Mouse (Mus musculus): ENCODE results near the gene Sars2. TPM values are rescaled to one million over a fixed set of nuclear protein-coding genes. Genes with fewer than 3 reads are reported as not detected.

The Sars2 gene
- polyA plus RNA-seq (2014; fragmentation: Illumina TruSeq; extraction: RNeasy Lipid Tissue Mini Kit (QIAGEN cat#74804)), result not detected

DNA sequence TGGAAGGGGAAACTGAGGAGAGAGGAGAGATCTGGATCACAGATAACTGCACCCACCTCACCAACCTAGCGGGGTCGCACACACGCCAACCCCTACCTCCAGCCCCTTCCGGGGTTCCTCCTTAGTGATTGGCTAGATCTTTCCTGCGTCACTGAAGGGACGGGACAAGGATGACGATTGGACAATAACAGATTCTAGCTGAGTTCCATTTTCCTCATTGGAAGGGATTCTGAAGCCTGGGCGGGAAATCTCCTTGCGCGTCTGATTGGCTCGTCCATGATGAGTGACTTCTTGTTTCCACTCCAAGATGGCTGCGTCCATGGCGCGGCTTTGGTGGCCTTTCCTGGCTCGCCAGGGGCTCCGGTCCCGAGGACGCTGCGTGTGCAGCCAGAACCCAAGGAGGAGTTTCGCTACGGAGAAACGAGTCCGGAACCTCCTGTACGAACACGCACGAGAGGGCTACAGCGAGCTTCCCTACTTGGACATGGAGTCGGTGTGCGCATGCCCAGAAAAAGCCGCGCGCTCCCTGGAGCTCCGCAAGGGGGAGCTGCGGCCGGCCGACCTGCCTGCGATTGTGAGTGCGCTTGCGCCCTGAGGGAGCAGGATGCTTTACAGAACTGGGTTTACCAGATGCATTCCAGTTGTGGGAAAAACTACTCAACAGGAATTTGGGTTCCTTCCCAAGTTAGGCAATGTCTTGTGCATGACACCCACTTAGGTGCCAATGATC is at the start of gene Sars2, which contains the start of gene Mrps12:
TSS of gene Sars2 (plus strand) at position 284 of the 730 bp plus-strand sequence.
TSS of gene Mrps12 (minus strand) at position 112 of the 730 bp plus-strand sequence.

DNA sequence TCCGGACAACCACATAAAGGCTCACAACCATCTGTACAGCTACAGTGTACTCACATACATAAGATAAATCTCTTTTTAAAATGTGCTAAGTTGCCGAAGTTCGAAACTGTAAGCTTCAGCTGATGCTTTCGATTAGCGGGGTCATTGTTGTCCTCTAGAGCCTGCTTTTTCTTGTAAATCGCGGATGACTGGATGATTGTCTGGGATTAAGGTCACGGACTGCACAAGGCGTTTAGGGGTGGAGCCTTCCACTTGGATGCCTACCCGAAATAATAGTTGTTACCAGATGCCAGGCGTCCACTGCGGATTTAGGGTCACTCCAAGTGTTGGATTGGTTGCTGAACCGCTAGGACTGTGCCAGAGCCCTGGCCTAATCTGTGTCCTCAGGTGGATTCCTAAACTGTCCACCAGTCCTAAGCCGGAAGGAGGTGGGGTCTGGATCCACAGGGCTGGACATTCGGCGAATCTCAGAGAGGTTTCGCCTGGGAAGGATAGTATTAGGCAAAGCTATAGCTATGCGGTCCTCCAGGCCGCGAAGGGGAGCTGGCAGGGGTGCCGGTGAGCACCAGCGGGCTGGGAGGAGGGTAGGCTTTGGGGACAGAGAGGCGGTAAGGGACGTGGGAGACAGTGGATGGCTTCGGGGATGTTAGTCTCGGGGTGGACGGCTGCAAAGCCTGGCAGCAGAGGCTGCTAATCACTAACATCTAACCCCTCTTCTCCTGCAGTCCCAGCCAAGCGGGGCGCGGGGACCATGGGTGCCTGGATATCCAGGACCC is 49.1 kb upstream of the Sars2 start, which contains the start of gene Fbxo27:
TSS of gene Fbxo27 (plus strand) at position 305 of the 776 bp plus-strand sequence.

DNA sequence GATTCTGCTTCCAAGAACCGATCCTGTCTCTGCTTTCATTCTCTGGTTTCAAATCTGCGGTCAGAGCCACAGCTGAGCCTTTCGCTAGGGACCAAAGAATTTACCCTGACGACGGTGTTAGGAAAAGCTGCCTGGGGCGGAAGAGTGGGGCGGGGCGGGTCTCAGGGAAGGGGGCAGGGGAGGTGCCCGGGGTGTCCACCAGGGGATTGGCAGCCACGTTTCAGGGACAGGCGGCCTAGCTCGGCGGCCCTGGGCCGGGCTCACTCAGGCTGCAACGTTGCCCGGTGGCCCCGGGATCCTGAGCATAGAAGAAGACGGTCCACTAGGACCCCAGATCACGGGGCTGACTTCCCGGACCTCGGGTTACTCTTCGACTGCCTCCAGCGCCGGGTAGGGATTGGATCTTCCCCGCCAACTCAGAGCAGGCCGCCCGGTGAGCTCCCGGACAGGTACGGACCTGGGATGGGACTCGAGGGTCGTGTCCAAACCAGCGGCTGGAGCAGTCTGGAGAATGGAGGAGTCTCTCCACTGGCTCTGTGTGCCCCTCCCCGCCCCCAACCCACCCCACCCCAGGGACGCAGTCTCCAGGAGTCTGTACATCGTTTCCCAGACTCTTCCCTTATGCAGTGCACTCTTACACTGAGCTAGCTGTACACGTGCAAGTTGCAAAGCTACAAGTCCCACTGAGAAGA is 25.1 kb upstream of the Sars2 start, which contains the start of gene Fbxo17:
TSS of gene Fbxo17 (plus strand) at position 215 of the 692 bp plus-strand sequence.

DNA sequence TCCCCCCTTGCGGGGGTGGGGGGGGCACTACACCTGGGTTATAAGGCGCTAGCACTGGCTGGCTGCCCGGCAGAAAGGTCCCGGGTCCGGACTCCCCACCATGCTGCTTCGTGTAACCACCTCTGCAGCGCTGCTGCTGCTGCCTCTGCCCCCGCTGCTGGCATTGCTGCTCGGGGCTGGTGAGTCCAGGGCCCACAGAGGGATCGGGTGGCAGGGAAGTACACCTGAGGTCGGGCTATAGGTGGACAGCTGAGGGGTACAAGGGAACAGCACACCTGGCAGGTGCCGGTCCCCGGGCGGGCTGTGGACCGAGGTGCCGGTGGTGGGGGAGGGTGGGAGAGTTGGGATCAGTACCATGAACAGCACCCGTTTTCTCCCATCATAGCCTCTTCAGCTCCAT is 14.3 kb downstream of the Sars2 start, which contains the start of gene Ccer2:
TSS of gene Ccer2 (plus strand) at position 96 of the 400 bp plus-strand sequence.

DNA sequence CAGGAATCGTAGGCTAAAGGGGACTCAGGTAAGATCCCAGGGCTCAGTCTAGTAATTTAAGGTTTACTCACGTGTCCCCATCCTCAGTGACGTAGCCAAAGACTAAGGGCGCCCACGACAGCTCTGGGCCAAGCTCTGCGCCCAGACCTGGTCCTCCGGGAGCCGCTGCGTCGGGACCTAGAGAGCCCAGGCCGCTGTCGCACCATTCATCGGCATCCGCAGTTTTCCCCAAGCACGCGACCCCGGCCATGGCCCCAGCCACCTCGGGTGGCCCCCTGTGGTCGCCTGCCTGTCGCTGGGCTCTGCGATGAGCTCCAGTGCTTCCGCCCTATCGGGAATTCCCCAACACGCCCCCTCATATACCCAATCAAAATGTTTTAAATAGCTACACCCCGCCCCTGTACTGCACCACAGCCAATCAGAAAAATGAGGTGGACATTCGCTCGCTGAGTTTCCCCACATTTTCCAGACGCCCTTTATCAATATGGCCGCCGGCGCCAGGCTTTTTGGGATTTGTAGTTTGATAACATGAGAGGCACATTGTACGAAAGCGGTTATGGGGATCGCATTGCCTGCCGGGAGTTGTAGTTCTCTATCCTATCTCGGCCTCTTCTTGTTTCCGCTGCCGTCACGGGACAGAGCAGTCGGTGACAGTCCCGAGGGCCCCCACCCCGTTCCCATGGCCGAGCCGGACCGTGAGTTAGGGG is 24.5 kb downstream of the Sars2 start, which contains the start of gene Sirt2:
TSS of gene Sirt2 (plus strand) at position 563 of the 707 bp plus-strand sequence.

DNA sequence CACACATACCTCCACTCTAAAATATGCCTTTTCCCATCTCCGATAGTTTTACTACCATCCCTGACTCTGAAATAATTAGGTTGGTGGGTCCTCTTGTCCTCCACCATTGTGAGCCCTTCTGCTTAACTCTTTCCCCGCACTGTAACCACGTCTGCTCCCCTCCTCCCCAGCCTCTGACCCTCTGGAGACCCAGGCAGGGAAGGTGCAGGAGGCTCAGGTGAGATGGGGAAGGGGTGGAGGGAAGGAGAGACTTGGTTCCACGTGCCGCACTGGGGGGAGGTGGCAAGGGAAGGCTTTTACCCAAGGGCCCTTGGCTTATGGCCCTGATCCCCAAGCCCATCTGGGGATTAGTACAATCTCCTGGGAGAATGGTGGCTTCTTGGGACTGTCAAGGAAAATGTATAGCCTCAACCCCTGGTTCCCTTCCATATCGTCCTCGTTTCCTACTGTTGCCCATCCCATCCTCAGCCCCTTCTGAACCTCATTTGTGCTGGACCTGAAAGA is 25.7 kb downstream of the Sars2 start, which contains the start of gene Nfkbib:
TSS of gene Nfkbib (minus strand) at position 51 of the 504 bp plus-strand sequence.

DNA sequence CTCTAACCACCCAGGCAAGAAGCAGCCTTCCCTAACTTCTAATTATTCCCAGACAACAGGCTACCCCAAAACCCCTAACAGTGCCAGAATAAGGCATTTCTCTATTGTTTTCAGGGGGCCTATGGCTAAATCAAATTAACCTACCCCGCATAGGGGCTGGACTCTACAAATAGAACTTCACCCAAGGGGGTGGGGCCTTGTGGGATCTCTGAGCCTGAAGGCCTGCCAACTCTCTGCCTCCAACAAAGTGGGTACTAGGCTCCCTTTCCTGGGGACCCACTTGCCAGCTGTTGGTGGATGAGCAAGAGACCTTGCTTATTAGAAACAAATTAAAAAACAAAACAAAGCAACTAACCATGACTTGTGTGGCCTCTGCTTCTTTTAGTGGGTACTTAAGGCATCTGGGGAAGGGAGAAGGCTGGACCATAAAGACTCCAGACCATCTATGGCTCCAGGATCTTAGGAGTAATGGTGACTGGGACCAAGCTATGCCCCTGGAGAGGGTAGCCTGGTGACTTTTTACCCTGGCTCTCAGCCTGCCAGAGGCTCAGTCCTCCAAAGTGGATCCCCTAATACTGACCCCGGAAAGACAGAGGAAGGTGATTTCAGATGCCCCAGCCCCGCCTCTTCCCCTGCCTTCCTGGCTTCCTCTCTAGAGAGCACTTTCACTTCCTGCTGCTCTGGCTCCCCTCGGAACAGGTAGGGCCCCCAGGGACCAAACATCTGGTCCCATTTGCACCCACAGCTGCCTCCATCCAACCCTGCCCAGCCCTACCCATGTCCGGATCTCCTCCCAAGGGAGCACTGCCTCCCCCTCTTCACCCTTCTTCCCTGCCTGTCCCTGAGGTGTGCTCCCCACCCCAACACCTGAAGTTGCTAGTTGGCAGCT is 46.8 kb downstream of the Sars2 start, which contains the start of gene Rinl:
TSS of gene Rinl (plus strand) at position 663 of the 889 bp plus-strand sequence.

Other genes starting within 250 kb of the Sars2 start
- gene Ifnl2, start 231.5 kb upstream of the Sars2 start, polyA plus RNA-seq (2014; fragmentation: Illumina TruSeq; extraction: RNeasy Lipid Tissue Mini Kit (QIAGEN cat#74804)), result not detected
- gene Ifnl3, start 219.2 kb upstream of the Sars2 start, polyA plus RNA-seq (2014; fragmentation: Illumina TruSeq; extraction: RNeasy Lipid Tissue Mini Kit (QIAGEN cat#74804)), result not detected
- not detected for gene Sycn, start 201.1 kb upstream of the Sars2 start, polyA plus RNA-seq (2014; fragmentation: Illumina TruSeq; extraction: RNeasy Lipid Tissue Mini Kit (QIAGEN cat#74804))
- gene Nccrp1, start 194.7 kb upstream of the Sars2 start, polyA plus RNA-seq (2014; fragmentation: Illumina TruSeq; extraction: RNeasy Lipid Tissue Mini Kit (QIAGEN cat#74804)), result not detected
- 23.7 TPM for gene Samd4b, start 143.8 kb upstream of the Sars2 start, polyA plus RNA-seq (2014; fragmentation: Illumina TruSeq; extraction: RNeasy Lipid Tissue Mini Kit (QIAGEN cat#74804))
- gene Pak4, start 143.8 kb upstream of the Sars2 start, polyA plus RNA-seq (2014; fragmentation: Illumina TruSeq; extraction: RNeasy Lipid Tissue Mini Kit (QIAGEN cat#74804)), result 0.94 TPM
- gene Acp7, start 110.7 kb upstream of the Sars2 start, polyA plus RNA-seq (2014; fragmentation: Illumina TruSeq; extraction: RNeasy Lipid Tissue Mini Kit (QIAGEN cat#74804)), result not detected
- 0.51 TPM for gene Fbxo27, start 49.1 kb upstream of the Sars2 start, polyA plus RNA-seq (2014; fragmentation: Illumina TruSeq; extraction: RNeasy Lipid Tissue Mini Kit (QIAGEN cat#74804))
- gene Fbxo17, start 25.2 kb upstream of the Sars2 start, polyA plus RNA-seq (2014; fragmentation: Illumina TruSeq; extraction: RNeasy Lipid Tissue Mini Kit (QIAGEN cat#74804)), result 1.2 TPM
- gene Mrps12, start 172 bp upstream of the Sars2 start, polyA plus RNA-seq (2014; fragmentation: Illumina TruSeq; extraction: RNeasy Lipid Tissue Mini Kit (QIAGEN cat#74804)), result 19.0 TPM
- not detected for gene Ccer2, start 14.2 kb downstream of the Sars2 start, polyA plus RNA-seq (2014; fragmentation: Illumina TruSeq; extraction: RNeasy Lipid Tissue Mini Kit (QIAGEN cat#74804))
- 15.0 TPM for gene Sirt2, start 24.7 kb downstream of the Sars2 start, polyA plus RNA-seq (2014; fragmentation: Illumina TruSeq; extraction: RNeasy Lipid Tissue Mini Kit (QIAGEN cat#74804))
- gene Nfkbib, start 25.5 kb downstream of the Sars2 start, polyA plus RNA-seq (2014; fragmentation: Illumina TruSeq; extraction: RNeasy Lipid Tissue Mini Kit (QIAGEN cat#74804)), result not detected
- gene Rinl, start 47.0 kb downstream of the Sars2 start, polyA plus RNA-seq (2014; fragmentation: Illumina TruSeq; extraction: RNeasy Lipid Tissue Mini Kit (QIAGEN cat#74804)), result 1.2 TPM
- 395 TPM for gene Hnrnpl, start 66.5 kb downstream of the Sars2 start, polyA plus RNA-seq (2014; fragmentation: Illumina TruSeq; extraction: RNeasy Lipid Tissue Mini Kit (QIAGEN cat#74804))
- 9.2 TPM for gene Ech1, start 83.2 kb downstream of the Sars2 start, polyA plus RNA-seq (2014; fragmentation: Illumina TruSeq; extraction: RNeasy Lipid Tissue Mini Kit (QIAGEN cat#74804))
- gene Lgals4, start 91.9 kb downstream of the Sars2 start, polyA plus RNA-seq (2014; fragmentation: Illumina TruSeq; extraction: RNeasy Lipid Tissue Mini Kit (QIAGEN cat#74804)), result not detected
- gene Lgals7, start 121.9 kb downstream of the Sars2 start, polyA plus RNA-seq (2014; fragmentation: Illumina TruSeq; extraction: RNeasy Lipid Tissue Mini Kit (QIAGEN cat#74804)), result not detected
- not detected for gene Capn12, start 139.4 kb downstream of the Sars2 start, polyA plus RNA-seq (2014; fragmentation: Illumina TruSeq; extraction: RNeasy Lipid Tissue Mini Kit (QIAGEN cat#74804))
- gene Actn4, start 220.3 kb downstream of the Sars2 start, polyA plus RNA-seq (2014; fragmentation: Illumina TruSeq; extraction: RNeasy Lipid Tissue Mini Kit (QIAGEN cat#74804)), result 33.7 TPM
- 2.1 TPM for gene Eif3k, start 239.9 kb downstream of the Sars2 start, polyA plus RNA-seq (2014; fragmentation: Illumina TruSeq; extraction: RNeasy Lipid Tissue Mini Kit (QIAGEN cat#74804))
- gene Map4k1, start 240.1 kb downstream of the Sars2 start, polyA plus RNA-seq (2014; fragmentation: Illumina TruSeq; extraction: RNeasy Lipid Tissue Mini Kit (QIAGEN cat#74804)), result not detected